Mouse (Mus musculus) monocyte, adult 5-6 weeks (primary cell): Measurements from ENCODE around the gene Top2a. TPM values are rescaled to one million over a fixed set of nuclear protein-coding genes. Genes with fewer than 3 reads are reported as not detected.

Experiments used
- ATAC-seq: fragments of 153-309, 156-312 bp; replicated peaks from 2 replicates; pipeline ENCODE4 v1.8.0; 2017; ENCODE audit warnings: mild to moderate bottlenecking; ENCODE audit not compliant: low TSS enrichment, insufficient number of reproducible peaks, severe bottlenecking, poor library complexity, low FRiP score
- total RNA-seq: library from RNA; stranded (forward); fragments of 200-1000, 200-491, 200-594 nt; gene quantifications from 3 replicates; pipeline ENCODE4 v1.2.3, GENCODE M21; 2017

The Top2a gene
- total RNA-seq = 14.1 to 26.1 TPM (median 15.5 TPM) in 3 replicates

DNA sequence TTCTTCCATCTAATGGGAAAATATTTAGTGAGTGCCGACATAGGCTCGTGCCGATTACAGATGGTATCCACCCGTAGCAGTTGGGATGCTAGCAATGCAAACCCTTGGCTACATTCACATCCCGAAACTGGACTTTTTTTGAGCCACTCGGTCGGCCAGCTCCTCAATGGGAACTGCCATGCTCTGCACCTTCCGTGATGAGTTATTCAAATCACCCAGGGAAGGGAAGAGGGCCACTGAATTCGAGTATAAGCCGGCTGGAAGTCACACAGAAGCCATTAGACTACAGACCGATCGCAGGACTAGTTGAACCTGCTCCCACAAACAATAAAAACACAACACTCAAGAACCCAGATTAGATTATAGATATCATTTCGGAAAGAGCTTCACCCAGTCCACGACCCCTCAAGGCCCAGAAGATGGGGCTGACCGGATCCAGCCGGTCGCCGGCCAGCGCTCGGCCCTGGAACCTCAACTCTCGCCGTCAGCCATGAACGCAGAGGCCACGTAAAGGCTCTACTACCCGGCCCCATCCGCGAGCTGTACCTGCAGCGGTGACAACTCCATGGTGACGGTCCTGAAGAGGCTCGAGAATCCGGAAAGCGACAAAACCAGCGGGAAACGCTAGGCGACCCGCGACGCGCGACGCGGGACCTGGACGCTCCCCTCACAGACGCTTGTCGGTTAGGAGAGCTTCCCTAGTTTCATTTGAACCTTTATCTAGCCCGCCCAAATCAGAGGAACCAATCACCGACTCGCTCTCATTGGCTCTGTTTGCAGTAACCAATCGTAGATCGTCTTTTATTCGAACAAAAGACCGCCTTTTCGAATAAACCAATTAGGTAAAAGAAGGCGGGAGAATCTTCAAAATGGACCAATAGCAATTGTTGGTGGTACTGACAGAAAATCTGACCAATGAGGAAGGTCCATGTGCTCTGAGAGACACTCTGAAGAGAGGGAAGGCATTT, at the start of gene Top2a:
TSS of gene Top2a (minus strand) at position 690 of the 968 bp plus-strand sequence.
- peak; percentile 99 for ATAC-seq

DNA sequence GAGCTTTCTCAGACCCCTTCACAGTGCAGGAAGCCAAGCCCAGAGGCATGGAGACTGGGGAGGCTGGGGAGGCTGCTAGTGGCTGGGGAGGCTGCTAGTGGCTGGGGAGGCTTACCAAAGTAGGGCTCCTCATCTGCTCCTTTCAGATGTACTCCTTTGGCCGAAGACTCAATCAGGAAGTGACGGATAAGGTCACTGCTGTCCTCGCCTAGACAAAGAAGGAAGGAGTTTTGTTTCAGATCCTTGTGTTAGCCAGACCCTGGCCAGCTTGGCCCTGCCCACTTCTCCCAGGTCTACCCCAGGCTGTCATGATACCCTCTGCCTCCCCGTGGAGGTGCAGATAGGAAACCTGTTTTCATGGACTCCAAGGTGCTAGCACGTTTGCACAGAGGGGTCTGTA, 49.8 kb upstream of the Top2a start:
- peak; percentile 71 for ATAC-seq

DNA sequence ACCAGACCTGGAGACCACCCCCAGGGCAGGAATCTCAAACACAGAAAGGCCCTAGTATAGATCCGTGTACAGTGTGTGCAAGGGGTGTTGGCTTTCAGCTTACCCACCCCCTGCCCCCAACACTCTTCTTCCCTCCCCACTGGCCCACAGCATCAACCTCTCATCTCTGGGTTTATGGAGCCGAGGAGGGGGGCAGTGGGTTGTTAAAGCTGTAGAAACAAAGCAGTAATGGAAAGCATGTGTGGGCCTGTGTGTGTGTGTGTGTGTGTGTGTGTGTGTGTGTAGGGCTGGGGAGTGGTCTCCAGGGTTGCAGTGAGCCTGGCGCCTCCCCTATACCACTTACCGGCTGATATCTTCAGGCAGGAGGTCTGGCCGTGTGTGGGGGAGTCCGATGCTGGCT, 47.9 kb upstream of the Top2a start:
- ATAC-seq = no peak

DNA sequence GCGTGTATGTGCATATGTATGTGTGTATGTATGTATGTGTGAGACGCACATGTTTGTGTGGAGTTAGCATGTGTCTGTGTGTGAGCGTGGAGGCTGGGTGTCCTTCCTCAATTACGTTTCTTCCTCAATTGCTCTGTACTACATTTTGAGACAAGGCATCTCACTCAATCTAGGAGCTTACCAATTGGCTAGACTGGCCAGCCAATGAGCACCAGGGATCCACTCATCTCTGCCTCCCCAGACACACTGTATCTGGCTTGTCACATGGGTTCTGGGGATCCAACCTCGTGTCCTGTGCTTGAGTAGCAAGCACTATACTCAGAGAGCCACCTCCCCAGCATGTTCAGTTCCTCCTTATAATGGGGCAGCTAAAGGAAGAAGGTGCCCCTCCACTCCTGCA, 44.5 kb upstream of the Top2a start:
- peak; percentile 86 for ATAC-seq

DNA sequence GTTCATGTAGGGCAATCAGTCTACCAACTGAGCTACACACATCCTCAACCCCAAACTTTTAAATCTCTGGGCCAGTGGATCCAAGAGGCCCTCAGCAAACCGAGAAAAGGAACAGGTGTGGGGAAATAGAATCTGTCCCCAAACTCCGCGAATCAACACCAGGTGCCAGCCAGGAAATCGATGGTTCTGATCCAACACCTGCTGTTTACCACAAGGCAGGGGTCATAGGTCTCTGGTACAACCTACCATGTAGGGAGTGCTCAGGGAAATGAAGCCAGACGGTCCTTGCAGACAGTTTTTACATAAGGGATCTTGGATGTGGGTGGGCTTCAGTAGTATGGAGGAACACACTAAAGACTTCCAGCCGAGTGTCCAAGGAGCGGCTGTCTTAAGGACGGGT, 43.6 kb upstream of the Top2a start:
- no peak for ATAC-seq

- peak; percentile 64 for ATAC-seq
Observed at GRCm38 (mm10) chr11:99065979-99066378, 42.0 kb upstream of the Top2a start.

GRCm38 (mm10) chr11:99065353-99065752, 41.4 kb upstream of the Top2a start:
- no peak for ATAC-seq

GRCm38 (mm10) chr11:99063406-99064131, 39.6 kb upstream of the Top2a start:
- ATAC-seq = no peak

GRCm38 (mm10) chr11:99062661-99063060, 38.7 kb upstream of the Top2a start:
- no peak for ATAC-seq

DNA sequence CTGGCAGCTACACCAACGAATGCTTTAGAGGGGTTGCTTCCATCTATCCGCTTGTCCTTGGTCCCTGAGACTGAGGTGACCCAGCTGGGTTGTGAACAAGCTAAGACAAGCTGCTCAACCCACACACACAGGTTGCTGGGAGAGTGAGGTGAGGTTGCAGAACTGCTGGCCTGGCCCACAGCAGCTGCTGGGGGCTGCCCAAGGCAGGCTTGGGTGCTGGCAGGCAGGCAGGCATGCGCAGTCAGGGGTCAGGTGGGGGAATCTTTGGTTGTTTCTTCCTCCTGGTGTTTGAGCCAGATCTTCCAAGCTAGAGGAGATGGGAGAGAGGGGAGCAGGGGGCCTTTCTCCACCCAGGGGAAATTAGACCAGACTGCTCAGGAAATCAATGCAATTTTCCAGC, 36.4 kb upstream of the Top2a start:
- ATAC-seq = no peak

DNA sequence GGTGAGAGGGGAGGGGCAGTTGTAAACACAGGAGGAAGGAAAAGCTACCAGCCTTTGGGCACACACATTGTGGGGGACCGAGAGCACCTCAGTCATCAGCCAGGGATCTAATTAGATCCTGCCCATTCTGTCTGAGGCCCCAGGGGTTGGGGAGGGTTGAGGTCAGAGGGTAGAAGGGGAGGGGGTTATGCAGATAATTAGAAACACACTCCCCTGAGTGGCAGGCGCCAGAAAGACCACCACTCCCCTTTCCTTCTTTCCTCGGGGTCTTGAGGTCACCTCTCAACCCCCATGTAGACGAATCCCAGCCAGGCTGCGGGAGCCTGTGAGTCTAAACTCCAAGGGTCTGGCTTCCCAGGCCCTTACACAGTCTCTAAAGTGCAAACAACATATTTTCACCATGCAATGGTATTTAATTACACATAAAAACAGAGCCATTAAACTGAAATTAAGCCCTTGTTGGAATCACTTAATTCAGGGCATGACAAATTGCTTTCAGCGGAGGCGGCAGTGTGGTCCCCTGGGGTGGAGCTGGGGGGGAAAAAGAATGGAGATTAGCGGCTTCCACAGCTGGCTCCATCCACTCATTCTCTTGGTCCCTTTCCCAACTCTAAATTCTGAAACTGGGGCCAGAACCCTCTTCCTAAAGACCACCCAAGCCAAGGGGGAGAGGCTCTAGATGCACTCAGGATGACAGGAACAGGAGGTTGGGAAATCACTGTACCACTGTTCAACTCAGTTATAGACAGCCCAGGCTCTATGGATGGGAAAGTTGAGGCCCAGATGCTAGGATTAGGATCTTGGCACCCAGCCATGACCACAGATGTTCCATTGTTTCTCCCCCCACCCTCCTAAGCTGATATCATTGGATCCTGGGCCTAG, 31.8 kb upstream of the Top2a start:
- no peak for ATAC-seq

DNA sequence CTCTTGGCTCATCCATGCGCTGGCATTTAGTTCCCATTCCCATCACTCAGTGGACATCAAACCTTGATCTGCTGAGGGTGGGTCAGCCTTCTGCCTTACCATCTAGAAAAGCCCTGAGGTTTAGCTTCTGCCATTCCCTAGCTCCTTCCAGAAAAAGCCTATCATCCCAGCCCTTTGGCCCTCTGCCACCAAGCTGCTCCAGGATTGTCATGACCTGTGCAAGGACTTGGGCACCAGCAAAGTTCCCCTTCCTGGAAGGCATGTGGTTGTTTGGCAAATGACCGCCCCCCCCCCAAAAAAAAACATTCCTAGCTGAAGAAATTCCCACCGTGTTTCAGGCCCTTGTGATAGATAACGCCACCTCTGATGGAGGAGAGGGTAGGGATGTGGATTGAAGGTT, 31.2 kb upstream of the Top2a start:
- ATAC-seq = no peak

DNA sequence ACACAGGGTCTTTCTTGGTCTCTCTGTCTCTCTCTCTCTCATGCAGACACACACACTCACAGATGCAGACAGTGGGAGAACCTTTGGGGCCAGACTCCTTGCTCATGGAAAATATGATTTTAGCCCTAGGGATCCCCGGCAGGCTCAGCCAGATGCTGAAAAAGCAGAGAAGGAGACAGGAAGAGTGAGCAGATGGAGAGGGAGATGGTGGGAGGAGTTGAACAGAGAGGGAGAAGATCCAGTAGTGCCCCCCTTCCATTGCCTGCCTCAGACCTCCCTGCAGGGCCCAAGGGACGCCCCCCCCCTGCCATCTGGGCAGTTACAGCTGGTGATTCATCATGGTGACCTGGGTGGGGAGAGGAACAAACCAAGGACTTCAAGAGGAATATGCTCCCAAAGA, 23.7 kb upstream of the Top2a start:
- no peak for ATAC-seq

GRCm38 (mm10) chr11:99047120-99047519, 23.1 kb upstream of the Top2a start:
- no peak for ATAC-seq

DNA sequence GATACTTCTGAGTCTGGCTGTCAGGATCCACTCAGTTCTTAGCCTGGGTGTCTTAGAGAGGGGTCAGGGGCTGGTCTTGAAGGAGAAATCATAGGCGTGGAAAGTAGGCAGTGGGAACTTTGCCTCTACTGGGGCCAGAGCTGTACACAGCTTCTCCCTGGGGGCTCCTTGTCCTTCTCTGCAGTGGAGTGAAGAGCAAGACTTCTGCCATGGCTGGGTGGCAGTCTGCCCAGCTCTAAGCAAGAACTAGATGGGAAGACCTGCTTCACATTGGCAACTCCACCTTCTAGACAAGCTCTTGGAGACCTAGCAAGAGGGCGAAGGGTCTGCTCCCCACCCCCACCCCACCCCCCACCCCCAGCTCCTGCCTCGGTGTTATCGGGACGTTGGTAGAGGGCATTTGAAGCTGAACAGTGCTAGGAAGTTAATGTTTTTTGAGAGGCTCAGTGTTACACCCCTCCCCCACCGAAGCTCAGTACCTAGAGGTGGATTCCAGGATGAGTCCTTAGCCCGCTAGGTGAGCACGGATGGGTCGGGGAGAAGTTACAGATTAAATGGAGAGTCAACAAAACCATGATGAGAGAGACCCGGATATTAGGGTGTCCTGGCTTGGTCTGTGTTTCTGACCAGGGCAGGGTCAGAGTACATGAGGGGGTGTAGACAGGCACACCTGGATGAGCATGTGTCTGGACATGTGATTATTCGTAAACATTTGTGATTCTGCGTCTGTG, 21.3 kb upstream of the Top2a start:
- no peak for ATAC-seq

DNA sequence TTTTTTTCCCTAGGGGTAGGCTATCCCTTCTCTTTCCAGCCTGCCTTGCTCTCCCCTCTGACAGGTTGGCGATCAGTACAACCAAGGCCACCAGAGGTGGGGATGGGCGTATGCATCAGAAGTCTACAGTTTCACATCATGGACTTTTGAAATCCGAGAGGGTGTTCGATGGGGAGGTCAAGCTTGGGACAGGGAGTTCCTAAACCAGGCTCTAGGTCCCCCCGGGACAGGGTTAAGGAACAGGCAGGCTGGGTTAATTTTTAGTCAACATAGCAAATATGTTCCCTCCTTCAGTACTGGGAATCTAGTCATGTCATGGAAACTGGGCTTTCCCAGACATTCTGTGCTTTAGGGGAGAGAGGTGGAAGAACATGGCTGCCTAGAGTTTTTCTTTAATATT, 20.3 kb upstream of the Top2a start:
- ATAC-seq = no peak

- no peak for ATAC-seq
Observed at GRCm38 (mm10) chr11:99043632-99044031, 19.6 kb upstream of the Top2a start.

DNA sequence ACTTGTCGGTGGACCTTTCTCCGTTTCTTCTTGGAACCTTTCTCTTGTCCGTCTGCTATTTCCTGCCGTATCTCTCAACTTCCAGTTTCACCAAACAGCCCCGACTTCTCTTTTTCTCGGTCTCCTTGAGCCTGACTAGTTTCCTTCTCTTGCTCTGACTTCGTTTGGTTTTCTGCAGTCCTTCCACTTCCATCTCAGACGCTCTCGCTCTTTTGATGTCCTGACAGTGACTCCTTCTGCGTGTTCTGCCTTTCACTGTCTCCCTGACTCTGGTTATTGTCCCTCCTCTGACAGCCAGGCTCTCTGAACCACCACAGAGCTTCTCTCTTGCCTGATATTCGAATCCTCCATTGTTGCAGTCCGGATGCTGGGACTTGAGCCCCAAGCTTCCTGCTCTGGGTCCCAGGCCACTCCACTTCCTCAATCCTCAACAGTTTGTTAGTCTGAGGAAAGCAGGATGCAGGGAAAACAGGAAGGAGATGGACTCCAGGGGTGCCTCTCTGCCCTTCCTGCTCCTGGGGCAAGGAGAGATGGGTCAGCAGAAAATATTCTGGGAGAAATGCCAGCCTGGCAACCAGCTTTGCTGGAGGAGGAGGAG, 18.9 kb upstream of the Top2a start:
- ATAC-seq = no peak
